Mouse (Mus musculus) left cerebral cortex, postnatal 25 days (tissue): ENCODE measurements around the gene Pitpnc1. TPM values are rescaled to one million over a fixed set of nuclear protein-coding genes. Genes with fewer than 3 reads are reported as not detected.

Source experiments
- DNase-seq, 2 experiments: peaks; one replicate each; pipeline ENCODE4 v3.0.0; 2022; ENCODE audit warnings: low spot score in 2 of 2, mixed read lengths in 1 of 2
- intact Hi-C: fragments of 180-260 bp; cut with DNase I; formaldehyde crosslinking; loops from one replicate; pipeline ENCODE4 v1.15.1; 2025
- total RNA-seq, 2 experiments: library from RNA; stranded (reverse); gene quantifications; 2 replicates each; pipeline ENCODE4 v1.2.3; 2021

The Pitpnc1 gene
- total RNA-seq, 2 experiments from 2014 or later: 50.8 to 51.2 TPM

DNA sequence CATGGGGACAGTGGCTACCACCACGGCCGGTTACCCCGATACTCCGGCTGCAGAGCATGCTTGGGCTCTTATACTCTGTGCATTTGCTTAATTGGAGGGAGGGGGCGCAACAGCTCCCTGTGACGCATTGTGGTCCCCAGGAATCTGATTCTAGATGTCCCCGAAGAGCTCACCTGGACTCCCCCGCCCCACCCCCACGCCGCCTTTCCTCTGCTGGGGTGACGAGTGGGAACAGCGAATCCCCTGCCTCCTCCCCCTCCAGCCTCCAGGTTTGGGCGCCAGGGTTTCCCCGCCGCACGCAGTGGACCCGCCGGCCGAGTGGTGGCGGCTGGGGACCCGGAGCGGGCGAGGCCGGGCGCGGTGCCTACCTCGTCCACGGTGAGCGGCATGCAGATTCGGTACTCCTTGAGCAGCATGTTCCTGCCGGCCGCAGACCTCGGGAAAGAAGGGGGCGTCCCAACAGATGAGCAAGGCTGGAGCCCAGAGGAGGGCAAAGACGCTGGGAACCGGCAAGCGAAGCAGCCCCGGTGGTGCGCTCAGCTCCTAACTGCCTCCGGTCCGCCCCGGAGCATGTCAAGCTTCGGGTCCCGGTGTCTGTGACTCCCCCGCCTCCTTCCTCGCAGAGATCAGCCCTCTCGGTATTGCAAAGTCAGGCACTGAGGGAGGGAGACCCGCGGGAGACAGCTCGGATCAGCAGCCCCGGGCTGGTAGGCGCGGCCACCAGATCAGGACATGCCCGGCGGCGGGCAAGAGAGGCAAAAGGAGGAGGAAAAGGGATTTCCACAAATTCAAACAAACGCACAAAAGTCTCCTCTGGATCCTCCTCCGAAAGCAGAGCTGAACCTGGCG lies 752 bp downstream of the Pitpnc1 start:
- intact Hi-C loops: loop anchor here (1.0 to 5.0 kb wide), 5 partner anchors 52 to 281 kb away; partner anchors contain the start of gene Nol11
- DNase-seq: peak; percentile 49 to 61

GRCm38 (mm10) chr11:107469031-107469522 lies 1.4 kb downstream of the Pitpnc1 start:
- DNase-seq: peak; percentile 74 to 75
- intact Hi-C loops: loop anchor here (2.0 to 5.0 kb wide), 3 partner anchors 52 to 280 kb away; partner anchors contain the start of gene Nol11

DNA sequence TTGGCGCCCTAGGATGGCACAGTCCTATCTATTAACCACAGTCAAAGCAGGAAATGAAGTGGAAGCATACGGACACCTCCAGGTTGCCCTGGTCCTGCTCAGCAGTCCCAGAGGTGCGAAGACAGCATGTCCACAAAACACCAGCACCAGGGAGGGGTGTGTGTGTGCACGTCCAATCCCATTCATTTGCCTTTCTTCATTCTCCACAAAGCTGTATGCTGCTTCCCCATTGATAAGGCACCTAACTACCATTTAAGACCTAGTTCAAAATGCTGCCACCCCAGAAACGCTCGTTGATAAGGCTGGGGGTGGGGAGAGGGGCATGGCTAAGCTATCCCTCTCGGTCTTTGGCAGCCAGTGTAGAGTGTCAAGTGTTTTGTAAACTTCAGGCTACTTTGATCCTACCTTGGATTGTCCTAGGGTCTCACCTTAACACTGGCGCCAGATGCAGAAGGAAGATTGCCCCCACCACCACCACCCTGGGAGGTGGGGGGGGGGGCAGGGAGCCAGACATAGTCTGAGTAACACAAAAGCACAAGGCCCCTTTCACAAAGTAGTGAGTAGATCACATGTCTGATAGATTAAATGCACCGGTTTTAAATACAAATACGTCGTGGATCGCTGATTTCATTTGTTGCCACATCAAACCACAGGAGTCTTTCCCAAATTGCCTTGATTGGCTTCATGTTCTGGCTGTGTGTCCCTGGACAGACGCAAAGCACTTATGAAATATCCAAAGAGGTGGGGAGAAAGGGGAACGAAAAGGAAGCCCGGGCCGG lies 2.1 kb downstream of the Pitpnc1 start:
- no peak for DNase-seq
- intact Hi-C loops: loop anchor here (2.0 to 5.0 kb wide), 3 partner anchors 51 to 280 kb away; partner anchors contain the start of gene Nol11

DNA sequence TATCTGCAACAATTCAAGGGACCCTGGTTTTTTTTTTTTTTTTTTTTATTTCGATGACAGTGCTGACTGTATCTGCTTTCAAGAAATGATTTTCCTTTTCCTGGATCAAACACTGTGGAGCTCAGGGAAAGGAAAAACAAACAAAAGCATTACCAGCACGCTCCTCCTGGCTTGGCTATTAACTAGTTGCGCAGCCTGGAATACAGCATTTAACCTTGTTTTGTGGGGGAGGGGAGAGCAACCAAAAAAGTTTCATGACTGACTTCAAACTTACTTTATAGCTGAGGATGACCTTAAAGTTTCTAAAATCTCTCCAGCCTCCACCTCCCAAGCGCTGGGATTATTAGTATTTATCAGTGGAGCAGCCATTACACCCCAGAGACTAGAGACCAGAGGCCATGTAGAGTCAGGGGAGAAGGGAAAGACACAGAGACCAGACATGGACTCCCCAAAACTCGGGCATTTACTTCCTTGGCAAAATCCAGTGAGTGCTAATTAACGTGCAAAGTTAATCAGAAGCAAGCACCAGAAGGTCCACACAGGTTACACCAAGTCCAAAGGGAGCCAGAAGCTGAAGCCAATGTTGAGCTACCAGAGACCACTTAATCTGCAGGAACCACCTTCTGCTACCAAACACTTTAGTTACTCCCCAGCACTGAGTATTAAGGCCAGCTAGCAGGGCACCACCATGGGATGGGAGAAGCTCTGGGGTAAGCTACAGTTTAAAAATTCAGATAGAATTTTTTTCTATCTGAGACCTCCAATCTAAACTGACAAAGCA lies 3.7 kb downstream of the Pitpnc1 start:
- intact Hi-C loops: loop anchor here (5.0 kb wide), 1 partner anchor 50 kb away; no protein-coding TSS in a partner anchor

DNA sequence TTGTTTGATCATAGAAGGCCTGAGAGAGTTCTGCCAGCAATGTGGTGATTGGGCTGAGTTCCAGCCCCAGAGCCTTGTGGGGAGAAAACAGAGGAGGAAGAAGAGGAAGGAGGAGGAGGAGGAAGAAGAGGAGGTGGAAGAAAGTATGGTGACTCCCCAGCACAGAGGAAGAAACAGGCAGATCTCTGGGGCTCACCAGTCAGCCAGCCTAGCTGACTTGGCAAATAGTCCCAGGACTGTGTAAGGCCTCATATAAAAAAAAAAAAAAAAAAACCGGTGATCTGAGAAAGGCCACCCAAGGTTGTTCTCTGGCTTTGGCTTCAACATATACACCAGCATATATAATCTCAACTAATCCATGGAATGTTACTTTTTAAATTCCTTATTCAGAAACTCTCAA lies 4.5 kb downstream of the Pitpnc1 start:
- intact Hi-C loops: loop anchor here (5.0 kb wide), 1 partner anchor 49 kb away; no protein-coding TSS in a partner anchor

More for the DNA sequence above, 3.7 kb downstream of the Pitpnc1 start:
- DNase-seq: no peak

GRCm38 (mm10) chr11:107465041-107465440 lies 5.5 kb downstream of the Pitpnc1 start:
- intact Hi-C loops: loop anchor here (5.0 kb wide), 1 partner anchor 48 kb away; no protein-coding TSS in a partner anchor
- no peak for DNase-seq

More for the DNA sequence above, 4.5 kb downstream of the Pitpnc1 start:
- no peak for DNase-seq

DNA sequence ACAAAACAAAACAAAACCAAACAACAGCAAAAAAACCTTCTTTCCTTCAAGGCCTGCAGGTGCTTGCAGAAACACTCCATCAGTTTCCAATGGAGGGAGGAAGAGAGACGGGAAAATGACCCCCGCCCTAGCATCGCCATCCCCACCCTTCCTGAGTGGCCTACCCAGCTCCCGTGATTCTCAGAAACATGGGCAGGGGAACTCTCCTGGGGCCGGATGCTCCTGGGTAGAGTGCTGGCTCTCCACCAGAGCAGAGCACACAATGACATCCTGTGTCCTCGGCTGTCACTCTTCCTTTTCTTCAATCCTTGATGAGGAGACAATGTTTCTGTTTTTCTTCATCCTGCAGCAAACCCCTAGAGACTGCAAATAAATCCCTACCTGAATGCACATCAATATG lies 6.4 kb downstream of the Pitpnc1 start:
- intact Hi-C loops: no loop called here
- DNase-seq: no peak

DNA sequence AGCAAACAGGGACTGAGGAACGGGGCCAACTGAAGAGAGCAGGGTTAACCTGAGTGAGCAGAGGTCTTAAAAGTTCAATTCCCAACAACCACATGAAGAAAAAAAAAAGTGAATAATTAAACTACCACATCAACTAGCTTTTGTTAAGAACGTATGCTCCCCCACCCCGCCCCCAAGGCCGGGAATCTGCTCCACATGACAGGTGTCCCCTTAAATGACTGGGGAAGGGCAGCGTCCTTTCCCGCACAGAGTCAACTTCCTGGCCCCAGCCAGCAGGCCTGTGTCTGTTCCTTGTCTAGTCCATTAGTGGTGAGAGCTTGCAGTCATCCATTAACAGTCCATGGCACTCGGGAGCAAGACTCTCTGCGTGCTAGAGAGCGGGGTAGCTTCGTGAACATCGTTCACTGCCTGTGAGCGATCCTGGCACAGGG lies 7.2 kb downstream of the Pitpnc1 start:
- DNase-seq: no peak
- intact Hi-C loops: no loop called here

DNA sequence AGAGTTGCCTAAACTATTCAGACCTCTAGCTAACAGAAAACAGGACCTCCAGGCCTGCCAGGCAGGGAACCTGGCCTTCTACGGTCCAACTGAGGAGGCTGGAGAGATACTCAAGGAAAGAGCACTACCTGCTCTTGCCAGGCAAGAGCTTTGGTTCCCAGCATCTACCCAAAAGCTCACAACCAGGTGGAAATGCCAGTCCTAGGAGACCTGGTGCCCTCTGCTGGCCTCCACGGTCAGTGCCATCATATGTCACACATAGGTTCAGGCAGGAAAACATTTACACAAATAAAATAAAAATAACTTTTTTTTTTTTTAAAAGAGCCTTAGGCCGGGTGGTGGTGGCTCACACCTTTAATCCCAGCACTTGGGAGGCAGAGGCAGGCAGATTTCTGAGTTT lies 8.0 kb downstream of the Pitpnc1 start:
- intact Hi-C loops: no loop called here
- DNase-seq: no peak

GRCm38 (mm10) chr11:107459828-107460227 lies 10.7 kb downstream of the Pitpnc1 start:
- intact Hi-C loops: no loop called here
- DNase-seq: no peak

DNA sequence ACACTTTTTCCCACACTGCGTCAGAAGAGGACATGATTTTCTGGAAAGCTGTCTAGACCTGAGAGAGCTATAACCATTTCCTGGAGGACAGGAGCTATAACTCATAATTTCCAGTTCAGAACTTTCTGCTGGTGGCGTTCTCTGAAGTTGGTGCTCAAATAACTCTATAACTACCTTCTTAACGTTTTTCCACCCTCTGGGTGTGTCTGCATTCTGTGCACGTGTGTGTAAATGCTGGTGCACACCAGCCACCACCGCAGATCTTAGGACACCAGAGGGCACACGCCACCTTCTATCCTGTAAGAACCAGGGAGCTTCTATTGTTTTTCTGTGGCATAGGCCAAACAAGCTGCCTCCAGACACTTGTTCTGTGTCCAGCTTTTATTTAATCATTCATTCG lies 11.5 kb downstream of the Pitpnc1 start:
- intact Hi-C loops: no loop called here

GRCm38 (mm10) chr11:107458286-107458685 lies 12.2 kb downstream of the Pitpnc1 start:
- no peak for DNase-seq
- intact Hi-C loops: no loop called here

More for the DNA sequence above, 11.5 kb downstream of the Pitpnc1 start:
- DNase-seq: no peak

- DNase-seq: no peak
- intact Hi-C loops: no loop called here
Measured at GRCm38 (mm10) chr11:107457282-107457681, 13.2 kb downstream of the Pitpnc1 start.

DNA sequence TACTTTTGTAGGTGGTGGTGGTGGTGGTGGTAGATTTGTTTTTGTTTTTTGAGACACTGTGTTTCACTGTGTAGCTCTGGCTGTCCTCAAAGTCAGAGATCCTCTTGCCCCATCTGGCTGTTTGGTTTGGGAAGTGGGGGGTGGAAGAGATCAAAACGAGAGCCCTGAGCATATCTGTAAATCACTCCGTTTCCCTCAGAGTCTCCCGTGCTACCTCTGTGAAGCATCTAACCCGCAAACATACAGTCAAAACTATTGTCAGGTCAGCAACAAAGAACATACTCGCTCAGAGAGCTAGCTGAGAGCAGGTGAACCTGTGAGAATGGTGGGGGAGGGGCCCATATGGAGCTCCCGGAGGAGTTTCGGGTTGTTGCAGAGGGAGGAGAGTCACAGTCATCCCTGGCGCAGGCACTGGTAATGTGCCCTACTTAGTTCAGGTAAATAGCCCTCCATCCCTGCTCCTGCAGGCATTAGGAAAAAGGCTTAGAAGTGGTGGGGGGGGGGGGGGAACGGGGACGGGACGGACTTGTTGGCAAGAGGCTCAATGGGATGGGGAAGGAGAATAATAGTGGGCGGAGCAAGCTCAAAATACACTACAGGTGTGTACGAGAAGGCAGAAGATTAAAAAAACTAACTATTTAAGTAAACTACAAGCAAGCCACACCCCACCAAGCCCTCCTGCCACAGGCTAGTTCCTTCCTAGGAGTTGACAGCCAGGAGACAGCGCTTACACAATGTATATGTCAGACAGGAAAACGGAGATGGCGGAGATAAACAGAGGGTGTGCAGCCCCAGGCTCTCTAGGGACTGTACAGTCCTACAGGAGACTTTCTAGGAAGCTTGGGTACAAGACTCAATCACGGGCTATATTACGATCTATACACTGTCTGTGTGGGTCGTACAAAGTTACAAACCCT lies 15.7 kb downstream of the Pitpnc1 start:
- no peak for DNase-seq
- intact Hi-C loops: no loop called here

DNA sequence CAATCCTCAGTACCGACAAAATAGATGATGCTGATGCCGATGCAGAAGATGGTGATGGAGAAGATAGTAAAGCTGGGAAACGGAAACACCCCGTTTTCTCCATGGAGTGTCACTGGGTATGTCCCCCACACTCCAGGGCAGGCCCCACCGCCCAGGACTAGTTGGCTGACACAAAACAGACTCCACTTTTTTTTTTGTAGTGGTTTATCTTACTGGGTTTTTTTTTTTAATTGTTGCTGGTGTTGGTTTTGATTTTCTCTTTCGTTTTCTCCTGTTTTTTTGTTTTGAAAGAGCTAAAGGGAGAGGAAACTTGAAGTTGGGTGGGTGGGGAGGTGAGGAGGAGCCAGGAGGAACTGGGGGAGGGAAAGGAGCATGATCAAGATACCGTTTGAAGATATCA lies 18.4 kb downstream of the Pitpnc1 start:
- intact Hi-C loops: no loop called here

DNA sequence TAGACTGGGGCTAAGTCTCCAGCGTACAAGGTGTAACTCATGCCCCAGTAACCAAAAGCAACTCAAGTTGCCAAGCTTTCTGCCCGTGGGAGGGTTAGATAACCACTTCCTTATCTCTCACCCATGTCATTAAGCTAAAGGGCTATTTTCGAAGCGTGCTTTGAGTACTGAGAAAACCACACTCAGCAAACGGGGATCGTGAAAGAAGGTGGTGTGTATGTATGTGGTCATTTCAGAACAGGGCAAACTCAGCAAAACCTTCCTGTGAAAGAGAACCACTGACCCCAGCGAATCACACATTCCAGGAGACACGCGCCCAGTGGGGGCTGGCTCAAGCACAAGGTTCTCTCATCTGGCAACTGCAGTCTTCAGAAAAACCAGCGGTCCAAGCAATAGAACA lies 19.4 kb downstream of the Pitpnc1 start:
- intact Hi-C loops: no loop called here
- DNase-seq: no peak

More for the DNA sequence above, 18.4 kb downstream of the Pitpnc1 start:
- no peak for DNase-seq

DNA sequence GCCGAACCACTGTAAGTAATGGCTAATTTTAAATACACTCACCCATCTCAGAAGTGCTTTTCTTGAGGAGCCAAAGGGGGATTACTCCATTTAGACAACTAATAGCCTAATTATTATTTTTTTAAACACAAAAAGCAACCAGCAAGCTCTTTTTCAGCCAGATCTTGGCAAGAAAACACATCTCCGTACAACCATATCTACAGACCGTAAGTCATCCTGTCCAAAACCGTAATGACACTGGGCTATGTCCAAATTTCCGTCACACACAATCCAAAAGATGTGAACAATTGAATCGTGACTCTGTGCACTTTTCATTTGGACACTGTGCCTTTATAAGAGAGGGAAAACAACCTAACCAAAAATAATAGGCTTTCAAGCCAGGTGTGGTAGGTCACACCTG lies 20.4 kb downstream of the Pitpnc1 start:
- intact Hi-C loops: no loop called here
- DNase-seq: no peak

GRCm38 (mm10) chr11:107449169-107449910 lies 21.2 kb downstream of the Pitpnc1 start:
- intact Hi-C loops: no loop called here
- no peak for DNase-seq
